Mouse (Mus musculus) neural tube, embryonic 14.5 days (tissue): ENCODE data around the gene Ctcfl. TPM values are rescaled to one million over a fixed set of nuclear protein-coding genes. Genes with fewer than 3 reads are reported as not detected.
"Not testable (repeated sequence)": the region's sequence is repeated elsewhere in the genome, so short reads cannot be mapped to it uniquely, and the experiment has no call there.

Experiments used
- ATAC-seq: fragments of 200-750 bp; cut with Nextera tagmentation; 2 replicates; pipeline ENCODE4 v1.8.0; 2017; ENCODE audit warnings: low read depth, mild to moderate bottlenecking, moderate TSS enrichment, moderate library complexity
- H3K27ac ChIP-seq: fragments of 300-500 bp; sonication (generic); 2 replicates; pipeline ENCODE4 v1.5.1; 2014; ENCODE audit warnings: low read depth, mild to moderate bottlenecking, control low read depth, low read length, moderate library complexity, mixed read lengths
- H3K27me3 ChIP-seq: fragments of 300-500 bp; sonication (generic); 2 replicates; pipeline ENCODE4 v1.6.1; 2014; ENCODE audit warnings: low read length; ENCODE audit not compliant: control insufficient read depth, insufficient read depth
- H3K36me3 ChIP-seq: fragments of 300-500 bp; sonication (generic); 2 replicates; pipeline ENCODE4 v1.6.1; 2014; ENCODE audit warnings: low read length, mixed read lengths; ENCODE audit not compliant: control insufficient read depth, insufficient read depth
- H3K4me1 ChIP-seq: fragments of 300-500 bp; sonication (generic); 2 replicates; pipeline ENCODE4 v1.6.1; 2014; ENCODE audit warnings: low read length; ENCODE audit not compliant: control insufficient read depth, insufficient read depth
- H3K4me2 ChIP-seq: fragments of 300-500 bp; sonication (generic); 2 replicates; pipeline ENCODE4 v1.6.1; 2014; ENCODE audit warnings: mild to moderate bottlenecking, low read depth, low read length, control low read depth
- H3K4me3 ChIP-seq: fragments of 300-500 bp; sonication (generic); 2 replicates; pipeline ENCODE4 v1.5.1; 2014; ENCODE audit warnings: low read depth, low read length, control low read depth, mixed read lengths
- H3K9ac ChIP-seq: fragments of 300-500 bp; sonication (generic); replicated peaks from 2 replicates; pipeline ENCODE4 v1.6.1; 2014; ENCODE audit warnings: low read depth, mild to moderate bottlenecking, control low read depth, low read length, mixed read lengths
- H3K9me3 ChIP-seq: fragments of 300-500 bp; sonication (generic); 2 replicates; pipeline ENCODE4 v1.6.1; 2016; ENCODE audit warnings: low read length; ENCODE audit not compliant: control insufficient read depth
- WGBS: fragments of 180-500 bp; shearing (Covaris S2); extraction: QIAGEN DNeasy Blood & Tissue Kit; methylation state at CpG from one replicate; pipeline ENCODE4 v1.1.7; 2014; 5-methylcytosine and 5-hydroxymethylcytosine counted together
- polyA plus RNA-seq: library from polyadenylated mRNA; unstranded; fragments of >200 nt; fragmentation: Nextera tagmentation; extraction: Ambion mirVana; gene quantifications from 2 replicates; pipeline ENCODE4 v1.2.1, GENCODE M21; 2014

Ctcfl gene
- polyA plus RNA-seq, 1 experiment from 2014 or later = 0.08 TPM

GRCm38 (mm10) chr2:173129111-173129510 is 9.8 kb upstream of the Ctcfl start:
- no peak for ATAC-seq
- no peak overlapping the region for H3K4me3 ChIP-seq
- H3K9me3 ChIP-seq = no peaks in the 10 kb centered on the region
- no peaks in the 10 kb centered on the region for H3K36me3 ChIP-seq
- no peak overlapping the region for H3K9ac ChIP-seq
- H3K27me3 ChIP-seq = no peaks in the 10 kb centered on the region
- H3K4me2 ChIP-seq = no peak overlapping the region
- 84% methylated on average over 2 of the region's 2 CpGs for WGBS
- no peaks in the 10 kb centered on the region for H3K4me1 ChIP-seq
- H3K27ac ChIP-seq = no peak overlapping the region

- Histone ChIP-seq H3K4me1 (no peaks in the 10 kb centered on the region), H3K36me3 (no peaks in the 10 kb centered on the region), H3K4me3 (no peak overlapping the region), H3K9ac (no peak overlapping the region), H3K27me3 (no peaks in the 10 kb centered on the region), H3K4me2 (no peak overlapping the region), H3K9me3 (no peaks in the 10 kb centered on the region), H3K27ac (no peak overlapping the region)
- WGBS = 90% methylated on average over 4 of the region's 4 CpGs
- no peak for ATAC-seq
Observed at GRCm38 (mm10) chr2:173126386-173126785, 7.1 kb upstream of the Ctcfl start.

- 92% methylated on average over 7 of the region's 7 CpGs for WGBS
Observed at GRCm38 (mm10) chr2:173124022-173124735, 4.9 kb upstream of the Ctcfl start.

GRCm38 (mm10) chr2:173120117-173120516 is 792 bp upstream of the Ctcfl start:
- not testable (repeated sequence) for H3K9ac ChIP-seq, H3K9me3 ChIP-seq, H3K27me3 ChIP-seq, H3K36me3 ChIP-seq, H3K4me1 ChIP-seq, H3K27ac ChIP-seq, ATAC-seq, H3K4me2 ChIP-seq, H3K4me3 ChIP-seq
- WGBS = 75% methylated on average over 3 of the region's 4 CpGs

More at GRCm38 (mm10) chr2:173124022-173124735, 4.9 kb upstream of the Ctcfl start:
- Histone ChIP-seq H3K4me1 (no peaks in the 10 kb centered on the region), H3K27ac (no peak overlapping the region), H3K9ac (no peak overlapping the region), H3K27me3 (no peaks in the 10 kb centered on the region), H3K4me3 (no peak overlapping the region), H3K36me3 (no peaks in the 10 kb centered on the region), H3K4me2 (no peak overlapping the region), H3K9me3 (no peaks in the 10 kb centered on the region)
- no peak for ATAC-seq

GRCm38 (mm10) chr2:173113796-173114195 is 5.5 kb downstream of the Ctcfl start:
- not testable (repeated sequence) for H3K4me2 ChIP-seq, H3K9me3 ChIP-seq, H3K9ac ChIP-seq, H3K4me3 ChIP-seq, H3K4me1 ChIP-seq, H3K27ac ChIP-seq, ATAC-seq, H3K27me3 ChIP-seq, H3K36me3 ChIP-seq
- 69% methylated on average over 3 of the region's 3 CpGs for WGBS

GRCm38 (mm10) chr2:173110571-173110970 is 8.8 kb downstream of the Ctcfl start:
- Histone ChIP-seq H3K4me2 (no peak overlapping the region), H3K27me3 (no peaks in the 10 kb centered on the region), H3K27ac (no peak overlapping the region), H3K4me3 (no peak overlapping the region), H3K36me3 (no peaks in the 10 kb centered on the region), H3K9me3 (no peaks in the 10 kb centered on the region), H3K9ac (no peak overlapping the region), H3K4me1 (no peaks in the 10 kb centered on the region)
- no peak for ATAC-seq
- WGBS = 90% methylated on average over 9 of the region's 9 CpGs

- no peak for ATAC-seq
- Histone ChIP-seq H3K27me3 (no peaks in the 10 kb centered on the region), H3K4me2 (no peak overlapping the region), H3K9me3 (no peaks in the 10 kb centered on the region), H3K9ac (no peak overlapping the region), H3K4me1 (no peaks in the 10 kb centered on the region), H3K36me3 (no peaks in the 10 kb centered on the region), H3K27ac (no peak overlapping the region), H3K4me3 (no peak overlapping the region)
- 84% methylated on average over 7 of the region's 7 CpGs for WGBS
Observed at GRCm38 (mm10) chr2:173109510-173109909, 9.8 kb downstream of the Ctcfl start.

GRCm38 (mm10) chr2:173108509-173109190 is 10.7 kb downstream of the Ctcfl start:
- no peaks in the 10 kb centered on the region for H3K4me1 ChIP-seq
- ATAC-seq = no peak
- WGBS = 85% methylated on average over 6 of the region's 6 CpGs
- no peak overlapping the region for H3K27ac ChIP-seq
- no peak overlapping the region for H3K4me3 ChIP-seq
- no peaks in the 10 kb centered on the region for H3K27me3 ChIP-seq
- no peak overlapping the region for H3K4me2 ChIP-seq
- H3K9ac ChIP-seq = no peak overlapping the region
- H3K9me3 ChIP-seq = no peaks in the 10 kb centered on the region
- no peaks in the 10 kb centered on the region for H3K36me3 ChIP-seq
